Mouse (Mus musculus) right cerebral cortex, postnatal 4 days (tissue): Measurements from ENCODE around the gene Ube2l6.

ENCODE experiments used
- DNase-seq: peaks from one replicate; pipeline ENCODE4 v3.0.0-alpha.2; 2022

Gene Ube2l6

DNA sequence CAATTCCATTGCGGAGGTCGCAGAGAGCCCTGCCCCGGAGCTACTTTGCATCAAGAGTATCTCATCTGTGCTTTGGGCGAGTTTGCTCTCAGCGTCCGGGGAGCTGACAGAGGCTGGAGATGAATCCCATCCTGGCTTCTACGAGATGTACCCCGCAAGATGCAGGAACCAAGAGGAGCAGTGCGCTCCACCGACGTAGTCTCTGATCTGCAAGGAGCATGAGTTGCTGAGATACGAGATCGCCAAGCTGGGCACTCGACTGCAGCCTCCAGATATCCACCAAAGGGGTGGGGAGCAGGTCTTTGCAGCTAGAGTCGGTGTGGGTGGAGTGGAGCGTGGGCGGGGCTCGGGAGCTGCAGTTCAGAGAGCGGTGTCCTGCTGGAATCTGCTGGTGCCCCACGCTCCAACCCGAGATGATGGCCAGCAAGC lies at the start of gene Ube2l6:
Gene Ube2l6, plus strand, starts transcription at position 336 of the 429 bp plus-strand sequence.
- peak; percentile 54 for DNase-seq

DNA sequence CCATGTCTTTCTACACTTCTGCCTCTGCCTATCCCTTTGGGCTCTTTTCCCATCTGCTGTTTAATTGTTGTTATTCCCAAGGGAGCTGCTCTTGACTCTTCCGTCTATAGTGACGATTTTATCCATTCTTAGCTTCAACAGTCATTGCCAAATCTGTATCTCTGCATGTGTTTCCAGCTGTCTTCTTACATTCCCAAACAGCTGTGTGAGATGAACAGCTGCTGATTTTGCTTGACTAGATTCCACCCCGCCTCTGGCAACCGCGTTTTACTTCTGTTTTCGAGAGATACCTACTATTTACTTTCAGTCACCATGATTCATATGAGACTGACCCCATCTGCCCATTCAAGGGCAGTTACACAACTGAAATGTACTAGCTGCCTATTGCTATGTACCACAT lies 48.5 kb upstream of the Ube2l6 start:
- no peak for DNase-seq

GRCm38 (mm10) chr2:84756245-84756644 lies 42.4 kb upstream of the Ube2l6 start:
- DNase-seq = no peak

DNA sequence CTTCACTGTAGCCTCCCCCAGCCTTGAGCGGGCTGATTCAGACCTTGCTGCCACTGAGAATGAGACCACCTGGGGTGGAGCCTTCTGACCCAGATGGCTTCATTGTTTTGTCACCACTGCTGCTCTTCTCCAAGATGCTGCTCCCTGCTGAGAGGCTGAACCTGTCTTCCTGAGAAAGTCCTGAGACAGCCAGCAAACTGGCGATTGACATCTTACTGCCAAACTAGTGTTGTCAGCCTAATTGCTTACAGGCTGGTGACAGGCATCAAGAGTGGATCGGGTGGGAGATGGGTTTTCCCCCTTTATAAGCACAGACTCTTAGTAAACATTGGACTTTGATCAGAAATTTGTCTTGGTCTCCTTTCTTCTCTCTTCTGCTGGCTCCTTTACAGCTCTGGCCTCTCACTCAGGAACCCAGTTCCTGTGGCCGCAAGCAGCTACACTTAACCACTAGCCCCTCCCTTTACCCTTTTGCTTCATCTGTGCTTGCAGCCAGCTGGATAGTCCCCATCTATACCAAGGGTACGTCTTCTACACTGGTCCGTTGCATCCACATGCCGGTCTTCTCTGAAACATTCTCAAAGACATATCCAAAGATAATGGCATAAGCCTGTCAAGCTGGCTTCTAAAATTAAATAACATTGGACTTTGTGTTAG lies 41.5 kb upstream of the Ube2l6 start:
- DNase-seq = no peak

GRCm38 (mm10) chr2:84758542-84759127 lies 40.0 kb upstream of the Ube2l6 start:
- DNase-seq = no peak

GRCm38 (mm10) chr2:84760777-84761176 lies 37.9 kb upstream of the Ube2l6 start:
- DNase-seq = no peak

DNA sequence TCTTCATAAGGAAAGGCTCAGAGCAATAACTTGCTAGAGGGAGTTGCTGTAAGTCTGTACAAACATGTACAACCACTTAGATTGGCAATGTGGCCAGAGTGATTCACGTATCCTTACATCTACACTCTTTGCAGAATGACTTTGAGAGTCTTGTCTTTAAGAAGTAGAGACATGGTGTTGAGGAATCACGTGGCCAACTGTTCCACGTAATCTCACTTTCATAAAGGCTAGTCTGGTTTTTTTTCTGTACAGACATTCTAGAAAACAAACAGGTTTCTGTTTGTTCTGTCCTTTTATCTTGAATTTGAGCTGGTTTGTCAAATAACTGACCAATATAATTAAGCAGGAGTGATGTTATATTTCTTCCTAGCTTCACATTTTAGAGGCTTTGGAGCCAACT lies 37.3 kb upstream of the Ube2l6 start:
- DNase-seq = no peak

- no peak for DNase-seq
Observed at GRCm38 (mm10) chr2:84761840-84762239, 36.8 kb upstream of the Ube2l6 start.

DNA sequence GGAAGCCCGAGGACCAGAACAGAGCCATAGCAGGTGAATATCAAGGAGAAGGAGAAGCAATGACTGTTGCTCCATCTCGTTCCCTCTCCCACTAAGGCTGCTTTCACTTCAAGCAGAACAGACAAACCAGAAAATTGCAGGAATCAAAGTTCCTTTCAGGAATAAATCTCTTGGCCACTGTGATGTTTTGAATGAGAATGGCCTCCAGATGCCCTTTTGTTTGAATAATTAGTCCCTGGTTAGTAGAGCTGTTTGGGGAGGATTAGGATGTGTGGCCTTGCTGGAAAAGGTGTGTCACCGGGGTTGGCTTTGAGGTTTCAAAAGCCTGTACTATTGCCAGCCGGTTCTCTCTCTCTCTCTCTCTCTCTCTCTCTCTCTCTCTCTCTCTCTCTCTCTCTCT lies 36.3 kb upstream of the Ube2l6 start:
- DNase-seq = no peak

GRCm38 (mm10) chr2:84762818-84763217 lies 35.8 kb upstream of the Ube2l6 start:
- no peak for DNase-seq

DNA sequence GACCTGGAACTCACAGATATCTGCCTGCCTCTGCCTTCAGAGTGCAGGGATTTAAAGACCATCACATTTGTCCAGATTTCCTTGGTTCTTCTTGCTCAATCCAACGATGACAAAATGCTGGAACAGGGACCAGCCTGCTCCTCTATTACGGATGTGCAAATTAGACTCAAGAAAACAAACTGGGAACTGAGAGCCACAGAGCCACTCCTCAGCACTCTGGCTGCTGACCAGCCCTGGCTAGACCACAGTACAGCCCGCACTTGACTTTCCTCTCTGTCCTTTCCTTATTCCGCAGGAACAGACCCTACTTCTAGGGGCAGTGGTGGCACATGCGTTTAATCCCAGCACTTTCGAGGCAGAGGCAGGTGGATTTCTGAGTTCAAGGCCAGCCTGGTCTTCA lies 28.1 kb upstream of the Ube2l6 start:
- no peak for DNase-seq

DNA sequence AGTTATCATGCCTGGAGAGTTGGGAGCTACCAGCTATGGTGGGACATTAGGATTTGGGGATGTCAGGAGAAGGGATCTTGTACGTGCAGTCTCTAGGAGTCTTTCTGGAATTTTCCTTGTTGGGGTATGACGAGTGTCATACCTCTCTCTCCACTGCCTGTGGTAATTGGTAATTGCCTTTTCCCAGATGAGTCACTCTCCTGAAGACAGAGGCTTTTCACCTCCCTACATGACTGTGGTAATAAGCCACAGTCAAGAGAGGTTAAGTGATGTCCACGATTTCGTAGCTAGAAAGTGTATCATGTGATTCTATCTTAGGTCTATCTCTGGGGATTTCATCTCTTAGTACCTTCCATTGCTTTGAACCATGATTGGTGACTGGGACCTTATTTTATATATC lies 26.2 kb upstream of the Ube2l6 start:
- no peak for DNase-seq

DNA sequence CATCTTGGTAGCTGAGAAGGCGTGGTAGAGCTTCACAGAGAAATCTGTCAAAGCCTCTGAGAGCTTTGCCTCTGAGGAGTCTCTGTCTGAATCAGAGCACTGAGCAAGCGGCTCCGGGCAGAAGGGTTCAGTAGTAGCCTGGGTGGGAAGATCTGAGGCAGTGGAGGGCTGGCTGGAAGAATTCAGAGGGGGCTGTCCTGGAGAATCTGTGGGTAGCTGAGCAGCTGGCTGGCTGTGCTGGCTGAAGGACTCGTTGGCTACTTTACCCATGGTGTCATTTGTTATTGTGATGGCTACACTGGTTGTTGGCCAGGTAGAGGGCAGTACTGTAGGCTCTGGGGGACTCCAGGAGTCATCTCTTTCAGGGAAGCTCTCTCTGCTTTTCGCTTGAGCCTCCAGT lies 25.4 kb upstream of the Ube2l6 start:
- DNase-seq = no peak

- no peak for DNase-seq
Observed at GRCm38 (mm10) chr2:84774751-84775150, 23.9 kb upstream of the Ube2l6 start.

- no peak for DNase-seq
Observed at GRCm38 (mm10) chr2:84775241-84775640, 23.4 kb upstream of the Ube2l6 start, which contains the start of gene Serping1. Gene Serping1 (minus strand): TSS chr2:84775444.

- no peak for DNase-seq
Observed at GRCm38 (mm10) chr2:84775665-84776064, 23.0 kb upstream of the Ube2l6 start.

DNA sequence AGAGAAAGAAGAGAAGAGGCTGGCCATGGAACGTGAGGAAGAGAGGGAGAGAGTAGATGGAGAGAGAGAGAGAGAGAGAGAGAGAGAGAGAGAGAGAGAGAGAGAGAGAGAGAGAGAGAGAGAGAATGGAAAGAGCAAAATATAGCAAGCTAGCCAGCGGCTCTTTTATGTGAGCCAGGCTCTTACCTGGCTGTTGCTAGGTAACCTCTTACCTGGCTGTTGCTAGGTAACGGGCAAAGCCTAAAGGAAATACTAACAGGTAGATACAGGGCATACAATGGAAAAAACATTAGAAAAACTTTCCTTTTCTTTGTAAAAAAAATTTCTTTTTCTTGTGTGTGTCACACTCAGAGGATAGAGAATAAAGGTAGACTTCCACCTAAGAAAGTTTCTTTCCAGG lies 20.9 kb upstream of the Ube2l6 start:
- no peak for DNase-seq

GRCm38 (mm10) chr2:84779210-84779609 lies 19.4 kb upstream of the Ube2l6 start:
- DNase-seq = no peak

DNA sequence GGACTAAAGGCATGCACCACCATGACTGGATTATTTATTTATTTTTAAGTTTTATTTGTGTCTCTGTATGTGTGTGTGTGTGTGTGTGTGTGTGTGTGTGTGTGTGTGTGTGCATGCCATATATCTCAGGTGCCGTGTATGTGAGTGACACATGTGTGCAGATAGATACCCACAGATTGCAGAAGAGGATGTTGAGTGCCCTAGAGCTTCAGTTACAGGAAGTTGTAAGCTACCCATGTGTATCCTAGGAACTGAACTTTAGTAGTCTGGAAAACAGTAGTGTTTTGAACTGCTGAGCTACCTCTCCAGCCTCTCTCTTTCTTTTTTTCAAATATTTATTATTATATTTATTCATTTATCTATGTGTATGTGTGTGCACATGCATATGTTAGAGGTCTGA lies 15.3 kb upstream of the Ube2l6 start:
- DNase-seq = no peak

DNA sequence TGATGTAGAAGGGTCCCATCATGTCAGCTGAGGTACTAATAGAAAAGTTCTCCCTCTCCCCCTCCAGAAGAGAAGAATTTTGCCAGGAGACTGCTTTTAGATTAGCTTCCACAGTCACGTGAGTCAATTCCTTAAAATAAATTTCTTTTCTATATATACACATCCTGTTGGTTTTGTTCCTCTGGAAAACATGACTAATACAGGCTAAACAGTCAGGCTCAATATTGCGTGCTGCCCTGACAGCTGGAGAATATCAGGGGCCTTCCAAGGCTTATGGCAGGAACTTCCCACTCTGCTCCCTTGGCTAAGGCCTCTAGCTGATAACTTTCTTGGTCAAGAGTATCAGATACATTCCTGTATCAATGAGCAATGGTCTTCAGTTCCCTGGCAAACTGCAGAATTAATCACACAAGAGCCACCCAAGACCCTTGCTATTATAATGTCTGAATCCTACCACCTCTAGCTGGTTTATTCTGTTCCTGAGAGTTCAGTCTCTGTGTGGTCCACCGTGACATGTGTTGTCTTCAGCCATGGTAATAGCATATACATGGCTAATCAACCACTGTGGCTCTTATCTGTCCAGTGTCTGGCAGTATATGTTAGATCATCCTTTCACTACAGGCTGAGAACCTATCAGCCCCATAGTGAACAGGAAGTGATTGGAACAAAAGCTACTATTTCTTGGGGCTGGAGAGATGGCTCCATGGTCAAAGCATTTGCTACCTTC lies 14.6 kb upstream of the Ube2l6 start:
- no peak for DNase-seq

GRCm38 (mm10) chr2:84788316-84788715 lies 10.3 kb upstream of the Ube2l6 start:
- no peak for DNase-seq

DNA sequence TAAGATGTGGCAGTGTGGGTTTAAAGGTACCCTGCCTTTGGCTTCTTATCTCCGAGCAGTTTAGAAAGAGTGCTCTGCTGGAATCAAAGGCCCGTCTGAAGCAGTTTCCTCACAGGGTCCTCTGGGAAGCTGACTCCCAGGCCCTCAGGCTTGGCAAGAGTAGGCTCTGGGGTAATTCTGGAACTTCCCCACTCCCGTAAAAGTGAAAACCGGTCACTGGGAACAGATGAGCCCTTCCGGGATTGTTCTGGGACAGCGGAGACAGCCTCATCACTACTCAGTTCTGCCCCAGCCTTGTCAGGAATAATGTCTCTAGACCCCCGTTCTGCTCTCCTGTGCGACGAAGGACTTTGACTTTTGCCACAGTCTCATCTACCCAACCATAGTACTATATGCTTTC lies 8.2 kb upstream of the Ube2l6 start:
- DNase-seq = no peak

GRCm38 (mm10) chr2:84792516-84792915 lies 6.1 kb upstream of the Ube2l6 start:
- DNase-seq = no peak

DNA sequence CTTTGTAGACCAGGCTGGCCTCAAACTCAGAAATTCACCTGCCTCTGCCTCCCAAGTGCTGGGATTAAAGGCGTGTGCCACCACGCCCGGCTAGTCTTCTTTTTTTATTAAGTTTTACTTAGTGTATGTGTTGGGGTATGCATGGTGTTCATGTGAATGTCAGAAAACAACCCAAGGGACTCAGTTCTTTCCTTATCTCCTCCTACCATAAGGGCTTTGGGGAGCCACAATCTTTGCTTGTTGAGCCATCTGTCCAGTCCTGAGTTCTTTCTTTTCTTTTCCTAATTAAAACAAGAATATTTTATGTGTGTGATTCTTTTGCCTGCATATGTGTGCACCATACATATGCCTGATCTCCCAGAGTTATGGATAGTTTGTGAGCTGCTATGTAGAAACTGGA lies 5.5 kb upstream of the Ube2l6 start:
- DNase-seq = no peak
